Mouse (Mus musculus) embryo, embryonic 10 days (tissue): ENCODE results near the gene Dlk2.
A peak's percentile ranks its signal among the peaks of the same experiment; 100 is the strongest.

Source experiments
- DNase-seq: peaks from one replicate; pipeline ENCODE4 v3.0.0-alpha.2; 2015; ENCODE audit warnings: low spot score

The Dlk2 gene

GRCm38 (mm10) chr17:46273803-46274236 is 23.4 kb upstream of the Dlk2 start:
- DNase-seq, result no peak

GRCm38 (mm10) chr17:46274465-46274864 is 22.8 kb upstream of the Dlk2 start:
- DNase-seq, result no peak

DNA sequence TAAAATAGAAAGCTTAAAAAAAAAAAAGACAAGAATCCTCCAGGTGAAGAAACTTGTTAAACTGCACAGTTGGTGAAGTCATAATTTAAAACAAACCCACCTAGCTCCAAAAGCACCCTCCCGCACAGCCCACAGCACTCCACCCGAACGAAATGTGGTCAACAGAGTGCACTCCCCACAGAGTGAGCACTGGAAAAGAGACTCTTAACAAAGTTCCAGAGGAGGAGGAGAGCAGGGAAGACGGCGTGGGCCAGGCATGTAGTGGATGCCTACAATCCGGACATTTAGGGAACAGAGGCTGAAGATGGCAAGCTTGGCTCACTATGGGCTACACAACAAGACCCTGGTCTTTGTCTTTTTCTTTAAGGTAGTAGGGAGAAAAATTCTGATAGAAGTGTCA is 22.2 kb upstream of the Dlk2 start:
- no peak for DNase-seq

DNA sequence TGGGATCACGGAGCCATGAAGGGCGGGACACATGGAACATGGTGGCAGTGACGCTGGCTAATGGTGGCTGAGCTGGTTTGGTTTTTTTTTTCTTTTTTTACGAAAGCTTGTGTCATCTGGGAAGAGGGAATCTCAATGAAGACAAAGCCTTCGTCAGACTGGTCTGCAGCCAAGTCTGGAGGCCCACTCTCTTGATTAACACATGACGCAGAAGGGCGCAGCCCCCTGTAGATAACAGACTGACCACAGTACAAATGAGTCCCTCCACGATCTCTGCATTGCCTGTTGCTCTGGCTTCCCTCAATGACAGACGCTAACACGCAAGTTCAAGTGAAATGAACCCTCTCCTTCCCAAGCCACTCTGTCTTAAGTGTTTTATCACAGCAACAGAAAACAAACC is 21.7 kb upstream of the Dlk2 start:
- DNase-seq, result no peak

DNA sequence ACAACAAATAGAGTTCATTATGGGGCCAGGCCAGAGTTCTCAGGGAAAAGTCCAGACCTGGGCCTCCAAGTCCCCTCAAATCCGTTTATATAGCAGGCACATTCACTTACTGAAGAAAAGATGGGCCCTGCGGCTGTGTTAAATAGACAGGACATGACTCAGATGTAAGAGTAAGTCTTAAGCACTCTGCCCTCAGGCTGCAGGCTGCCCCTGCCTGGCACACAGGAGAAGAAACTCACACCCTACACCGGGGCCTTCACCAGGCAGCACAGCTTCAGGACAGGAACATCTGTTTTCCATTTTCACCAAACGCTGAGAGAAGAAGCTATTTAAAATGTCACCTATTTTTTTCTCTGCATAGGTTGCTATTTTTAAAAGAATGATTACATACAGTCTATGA is 19.6 kb upstream of the Dlk2 start:
- DNase-seq, result peak; percentile 51

- no peak for DNase-seq
Measured at GRCm38 (mm10) chr17:46278011-46278765, 19.0 kb upstream of the Dlk2 start.

DNA sequence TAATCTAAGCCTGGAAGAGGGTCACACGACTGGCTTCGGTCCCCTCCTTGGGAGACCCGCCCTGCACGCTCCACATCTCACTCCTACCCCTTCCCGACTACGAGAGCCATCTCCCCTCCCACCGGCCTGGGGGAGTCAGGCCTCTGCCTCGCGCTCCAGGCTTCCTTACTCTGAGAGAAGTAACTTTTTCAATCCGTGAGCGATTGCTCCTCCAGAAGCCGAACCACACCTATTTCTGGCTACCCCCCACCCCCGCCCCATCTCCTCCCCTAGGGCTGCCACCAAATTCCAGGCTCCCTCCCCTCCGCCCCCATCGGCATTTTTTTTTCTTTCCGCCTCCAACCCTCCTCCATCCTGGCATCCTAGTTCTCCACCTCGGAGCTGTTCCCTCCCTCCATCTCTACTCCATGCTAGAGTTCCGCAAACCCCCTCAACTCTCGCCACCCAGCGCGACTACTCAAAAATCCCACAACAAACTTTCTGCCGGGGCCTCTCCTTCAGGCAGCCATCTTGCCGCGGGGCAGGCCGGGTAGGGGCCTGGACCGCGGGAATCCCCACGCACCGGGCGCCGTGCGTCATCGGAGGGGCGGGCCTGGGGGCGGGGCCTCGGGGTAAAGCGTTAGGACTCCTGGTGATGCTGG is 14.6 kb upstream of the Dlk2 start, which contains the start of gene Tjap1:
Gene Tjap1 (minus strand): TSS at position 544 of the 641 bp plus-strand sequence.
- peak; percentile 82 for DNase-seq

- peak; percentile 40 for DNase-seq
Measured at GRCm38 (mm10) chr17:46283140-46283539, 14.1 kb upstream of the Dlk2 start.

DNA sequence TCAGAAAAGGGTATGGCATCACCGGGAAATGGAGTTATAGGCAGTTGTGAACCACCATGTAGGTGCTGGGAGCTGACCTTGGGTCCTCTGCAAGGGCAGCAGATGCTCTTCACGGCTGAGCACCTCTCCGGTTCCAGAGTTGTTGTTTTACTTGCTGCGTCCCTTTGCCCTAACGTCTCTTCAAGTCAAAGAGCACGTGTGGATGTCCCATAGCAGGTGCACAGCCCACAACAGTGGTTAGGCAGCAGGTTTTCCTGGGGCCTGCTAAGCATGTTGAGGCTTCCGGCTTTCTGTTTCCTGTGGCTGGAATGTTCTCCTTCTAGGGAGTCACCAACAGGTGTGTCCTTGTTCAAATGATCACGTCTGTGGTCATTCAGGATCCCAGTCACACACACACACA is 13.3 kb upstream of the Dlk2 start:
- no peak for DNase-seq

DNA sequence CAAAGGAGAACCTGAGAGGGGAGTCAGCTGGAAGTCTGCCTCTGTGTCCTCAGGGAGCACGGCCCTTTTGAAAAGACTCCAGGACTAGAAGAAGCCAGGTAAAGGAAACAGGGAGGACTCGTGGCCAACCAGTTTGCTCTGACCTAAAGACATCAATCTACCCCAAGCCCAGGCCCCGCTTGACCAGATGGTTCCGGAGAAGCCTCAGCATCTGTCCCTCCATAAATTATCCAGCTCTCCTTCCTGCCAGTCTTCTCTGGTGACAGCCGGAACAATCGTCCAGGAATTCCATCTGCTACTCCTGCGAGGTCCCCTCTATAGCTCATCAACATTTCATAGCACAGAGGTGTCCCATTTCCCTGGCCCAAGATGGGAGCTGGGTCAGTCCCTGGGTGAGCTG is 12.6 kb upstream of the Dlk2 start:
- DNase-seq, result peak; percentile 39

- no peak for DNase-seq
Measured at GRCm38 (mm10) chr17:46285407-46285806, 11.8 kb upstream of the Dlk2 start.

DNA sequence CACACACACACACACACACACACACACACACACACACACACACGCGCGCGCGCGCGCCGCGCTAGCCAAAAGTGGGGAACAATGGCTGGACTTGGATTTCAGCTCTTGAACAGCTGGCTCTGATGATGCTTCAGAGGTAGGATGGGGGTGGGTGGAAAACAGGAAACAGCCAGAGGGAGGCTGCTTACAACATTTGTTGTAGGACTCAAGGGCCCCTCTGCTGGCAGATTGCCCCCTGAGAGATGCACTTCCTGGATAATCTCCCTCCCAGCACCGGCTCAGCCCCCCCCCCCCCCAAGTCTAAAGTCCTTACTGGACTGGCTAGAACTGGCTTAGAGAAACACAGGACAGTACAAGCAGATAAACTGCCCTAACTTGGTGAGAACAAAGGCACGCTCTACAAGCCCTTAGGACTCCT is 9.5 kb upstream of the Dlk2 start:
- no peak for DNase-seq

DNA sequence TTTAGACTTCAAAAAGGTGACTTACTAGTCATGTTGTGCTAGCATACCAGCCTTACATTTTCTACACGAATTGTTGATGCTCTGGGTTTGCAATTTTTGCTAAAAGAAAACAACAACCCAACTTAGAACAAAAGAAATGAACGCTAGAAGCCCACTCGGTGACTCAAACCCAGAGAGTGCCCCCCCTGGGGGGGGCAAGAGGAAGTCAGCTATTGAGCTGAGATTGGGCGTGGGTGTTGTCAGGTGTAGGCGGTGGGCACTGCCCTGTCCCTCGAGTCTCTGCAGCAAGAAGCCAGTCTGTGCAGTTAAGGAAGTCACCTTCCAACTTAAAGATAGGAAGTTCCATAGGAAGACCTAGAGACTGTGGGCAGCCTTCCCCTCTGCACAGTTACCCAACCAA is 620 bp upstream of the Dlk2 start:
- DNase-seq, result no peak

DNA sequence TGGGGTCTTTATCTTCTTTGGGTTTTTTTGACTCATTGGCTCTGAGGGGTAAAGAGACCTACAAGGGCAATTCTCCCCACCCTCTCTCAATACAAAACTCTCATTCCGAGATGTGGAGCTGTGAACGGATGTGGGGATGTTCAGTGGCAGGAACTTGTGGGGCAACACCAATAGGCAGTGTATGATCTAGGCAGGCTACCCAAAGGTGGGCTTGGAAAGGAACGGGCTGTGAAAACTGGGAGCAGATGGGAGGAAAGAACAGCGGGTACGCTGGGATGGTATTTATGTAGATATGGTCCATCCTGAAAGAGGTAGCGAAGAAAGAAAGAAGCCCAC is 225 bp upstream of the Dlk2 start:
- DNase-seq, result no peak

- peak; percentile 97 for DNase-seq
Measured at GRCm38 (mm10) chr17:46298220-46298913, 1.1 kb downstream of the Dlk2 start.

DNA sequence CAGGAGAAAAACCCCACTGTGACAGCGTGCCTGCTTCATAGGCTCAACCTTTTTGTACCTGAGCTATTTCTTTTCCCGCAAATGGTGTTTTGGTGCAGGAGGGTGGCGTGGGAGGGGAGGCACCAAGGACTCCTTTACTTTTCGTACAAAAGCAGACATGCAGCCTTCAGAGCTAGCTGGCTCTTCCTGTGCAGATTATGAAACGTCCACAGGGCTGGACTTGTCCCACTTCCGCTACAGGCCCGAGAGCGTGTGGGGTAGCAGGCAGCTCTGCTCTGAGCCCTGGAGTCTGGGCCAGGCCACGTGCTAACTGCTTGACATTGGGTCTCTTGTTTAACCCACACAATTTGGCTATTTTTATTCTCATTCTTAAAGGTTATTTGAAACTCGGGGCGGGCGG is 4.7 kb downstream of the Dlk2 start:
- no peak for DNase-seq

- DNase-seq, result no peak
Measured at GRCm38 (mm10) chr17:46304184-46304583, 7.0 kb downstream of the Dlk2 start.

DNA sequence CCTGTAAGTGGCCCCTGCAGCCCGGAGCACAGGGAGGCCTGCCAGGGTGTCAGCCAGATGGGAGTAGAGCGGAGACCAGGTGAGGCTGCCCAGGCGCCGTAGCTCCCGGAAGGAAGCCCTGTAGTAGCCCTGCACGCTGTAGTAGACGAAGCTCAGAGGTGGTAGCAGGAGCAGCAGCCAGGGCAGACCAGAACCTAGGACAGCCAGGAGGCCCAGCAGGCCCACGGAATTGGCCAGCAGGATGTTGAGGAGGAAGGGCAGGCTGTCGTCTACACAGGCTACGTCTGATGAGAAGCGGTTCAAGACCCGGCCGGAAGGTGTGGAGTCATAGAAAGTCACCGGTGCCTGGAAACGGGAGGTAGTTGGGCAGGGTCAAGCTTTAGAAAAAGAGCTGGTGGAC is 9.7 kb downstream of the Dlk2 start:
- DNase-seq, result no peak

GRCm38 (mm10) chr17:46309835-46310234 is 12.6 kb downstream of the Dlk2 start:
- no peak for DNase-seq

DNA sequence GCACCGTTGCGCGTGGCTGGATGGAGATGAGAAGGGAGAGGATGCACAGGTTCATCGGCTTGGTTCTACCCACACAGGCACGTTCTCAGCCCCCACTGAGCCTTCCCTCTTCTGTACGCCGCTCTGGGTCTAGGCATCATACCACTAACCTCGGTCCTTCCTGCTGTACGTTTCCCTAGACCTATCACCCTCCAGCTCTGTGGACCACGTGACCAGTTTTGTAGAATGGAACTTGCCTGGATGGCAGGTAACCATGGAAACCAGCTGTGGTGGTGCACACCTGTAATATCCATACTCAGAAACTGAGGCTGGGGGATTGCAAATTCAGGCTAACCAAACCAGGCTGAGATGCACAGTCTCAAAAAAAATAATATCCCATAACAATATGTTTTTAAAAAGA is 13.3 kb downstream of the Dlk2 start:
- DNase-seq, result no peak

GRCm38 (mm10) chr17:46313135-46313715 is 16.0 kb downstream of the Dlk2 start:
- DNase-seq, result no peak

- no peak for DNase-seq
Measured at GRCm38 (mm10) chr17:46315813-46316212, 18.6 kb downstream of the Dlk2 start.

GRCm38 (mm10) chr17:46320492-46320891 is 23.3 kb downstream of the Dlk2 start:
- DNase-seq, result no peak
